Mouse (Mus musculus): Measurements from ENCODE around the gene Emilin1. TPM values are rescaled to one million over a fixed set of nuclear protein-coding genes. Genes with fewer than 3 reads are reported as not detected.

The Emilin1 gene
- polyA plus RNA-seq, 1 experiment from 2014 or later: 108 TPM

DNA sequence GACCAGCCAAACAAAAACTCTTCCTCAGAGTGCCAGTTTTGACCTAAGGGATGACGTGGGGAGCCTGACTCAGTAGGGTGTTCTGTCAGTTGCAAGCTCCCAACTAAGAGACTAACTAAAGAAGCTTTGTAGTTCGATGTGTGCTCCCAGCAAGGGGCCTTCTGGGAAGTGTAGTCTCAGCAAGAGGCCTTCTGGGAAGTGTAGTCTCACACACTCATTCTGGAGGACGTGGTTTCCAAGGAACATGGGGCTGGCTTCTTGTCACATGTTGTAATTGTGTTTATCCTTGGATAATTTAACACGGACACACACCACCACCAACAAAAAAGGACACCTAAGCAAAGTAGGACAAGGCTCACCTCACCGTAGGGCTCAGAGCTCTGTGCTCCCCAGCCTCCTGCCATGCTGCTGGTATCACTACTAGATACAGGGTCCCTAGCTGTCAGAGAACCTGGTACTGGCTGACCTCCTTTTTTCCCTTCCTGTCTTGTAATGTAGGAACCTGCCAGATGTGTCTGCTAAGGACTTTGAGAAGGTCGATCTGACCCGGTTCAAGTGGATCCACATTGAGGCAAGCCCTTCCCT is 14.8 kb downstream of the Emilin1 start:
- Histone ChIP-seq H3K9ac (ENCODE audit: low read length) (no peak overlapping the region), H3K27ac (replicated peaks in 1 of 2; ENCODE audit: control insufficient read depth in 1 of 2, insufficient read depth in 1 of 2, low read depth in 2 of 2, low read length in 2 of 2) (no peak overlapping the region), H3K4me2 (ENCODE audit: low read length) (peak overlapping the region; percentile 55), H3K4me3 (ENCODE audit: control insufficient read depth in 1 of 2, insufficient read depth in 1 of 2, low read depth in 1 of 2, low read length in 2 of 2) (no peak overlapping the region; a peak in 1 of 4 replicates), H3K27me3 (ENCODE audit: control insufficient read depth, insufficient read depth, low read length) (no peaks in the 10 kb centered on the region), H3K9me3 (ENCODE audit: control insufficient read depth, low read length) (no peaks in the 10 kb centered on the region), H3K4me1 (ENCODE audit: control insufficient read depth in 2 of 2, insufficient read depth in 2 of 2, low read length in 2 of 2) (peaks cover under 1 to 6% of the 10 kb centered on the region in 2 experiments; a peak in 2 of 4 replicates), H3K36me3 (ENCODE audit: control insufficient read depth, insufficient read depth, low read length) (no peaks in the 10 kb centered on the region)
- WGBS: 40% methylated on average over 7 of the region's 7 CpGs
- no peak for ATAC-seq (ENCODE audit: insufficient number of reproducible peaks, insufficient read depth, low FRiP score, low read depth)

DNA sequence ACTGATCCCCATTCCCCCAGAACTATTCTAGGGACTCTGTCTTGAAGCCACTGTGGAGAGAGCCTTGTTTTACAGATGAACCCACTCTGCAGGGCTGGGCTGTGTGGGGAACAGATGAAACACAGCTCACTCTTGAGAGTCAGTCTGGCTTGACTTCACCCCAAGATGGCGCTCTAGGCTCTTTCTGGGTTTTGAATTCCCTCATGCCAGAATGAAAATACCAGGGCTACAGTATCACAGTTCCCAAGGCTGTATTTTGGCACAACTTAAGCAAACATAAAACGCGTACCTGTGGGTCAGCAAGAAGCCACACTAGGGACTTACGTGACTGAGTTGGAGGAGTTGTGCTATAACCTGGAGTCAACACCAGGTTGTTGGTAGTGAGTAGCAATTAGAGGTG is 16.9 kb downstream of the Emilin1 start:
- no peak overlapping the region for H3K9ac ChIP-seq (ENCODE audit: low read length)
- no peaks in the 10 kb centered on the region for H3K36me3 ChIP-seq (ENCODE audit: control insufficient read depth, insufficient read depth, low read length)
- peaks cover 0 to 6% of the 10 kb centered on the region in 2 experiments; a peak in 2 of 4 replicates for H3K4me1 ChIP-seq (ENCODE audit: control insufficient read depth in 2 of 2, insufficient read depth in 2 of 2, low read length in 2 of 2)
- no peak overlapping the region for H3K4me3 ChIP-seq (ENCODE audit: control insufficient read depth in 1 of 2, insufficient read depth in 1 of 2, low read depth in 1 of 2, low read length in 2 of 2)
- 47% methylated on average over 4 of the region's 4 CpGs for WGBS
- no peak for ATAC-seq (ENCODE audit: insufficient number of reproducible peaks, insufficient read depth, low FRiP score, low read depth)
- H3K4me2 ChIP-seq (ENCODE audit: low read length): no peak overlapping the region
- H3K27me3 ChIP-seq (ENCODE audit: control insufficient read depth, insufficient read depth, low read length): no peaks in the 10 kb centered on the region
- no peak overlapping the region for H3K27ac ChIP-seq (replicated peaks in 1 of 2; ENCODE audit: control insufficient read depth in 1 of 2, insufficient read depth in 1 of 2, low read depth in 2 of 2, low read length in 2 of 2)
- no peaks in the 10 kb centered on the region for H3K9me3 ChIP-seq (ENCODE audit: control insufficient read depth, low read length)

DNA sequence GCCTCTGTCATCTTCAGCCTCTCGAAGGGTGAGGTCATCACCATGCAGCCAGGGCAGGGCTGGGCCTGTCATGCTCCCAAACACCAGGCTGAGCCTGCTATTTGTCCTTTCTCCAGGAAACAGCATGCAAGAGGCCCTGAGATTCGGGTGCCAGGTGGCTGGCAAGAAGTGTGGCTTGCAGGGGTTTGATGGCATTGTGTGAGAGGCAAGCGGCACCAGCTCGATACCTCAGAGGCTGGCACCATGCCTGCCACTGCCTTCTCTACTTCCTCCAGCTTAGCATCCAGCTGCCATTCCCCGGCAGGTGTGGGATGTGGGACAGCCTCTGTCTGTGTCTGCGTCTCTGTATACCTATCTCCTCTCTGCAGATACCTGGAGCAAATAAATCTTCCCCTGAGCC is 17.6 kb downstream of the Emilin1 start:
- Histone ChIP-seq H3K27me3 (ENCODE audit: control insufficient read depth, insufficient read depth, low read length) (no peaks in the 10 kb centered on the region), H3K9ac (ENCODE audit: low read length) (no peak overlapping the region), H3K4me3 (ENCODE audit: control insufficient read depth in 1 of 2, insufficient read depth in 1 of 2, low read depth in 1 of 2, low read length in 2 of 2) (no peak overlapping the region), H3K4me2 (ENCODE audit: low read length) (no peak overlapping the region), H3K36me3 (ENCODE audit: control insufficient read depth, insufficient read depth, low read length) (no peaks in the 10 kb centered on the region), H3K4me1 (ENCODE audit: control insufficient read depth in 2 of 2, insufficient read depth in 2 of 2, low read length in 2 of 2) (peaks cover 0 to 6% of the 10 kb centered on the region in 2 experiments; a peak in 2 of 4 replicates), H3K9me3 (ENCODE audit: control insufficient read depth, low read length) (no peaks in the 10 kb centered on the region), H3K27ac (replicated peaks in 1 of 2; ENCODE audit: control insufficient read depth in 1 of 2, insufficient read depth in 1 of 2, low read depth in 2 of 2, low read length in 2 of 2) (no peak overlapping the region)
- WGBS: 79% methylated on average over 6 of the region's 6 CpGs
- no peak for ATAC-seq (ENCODE audit: insufficient number of reproducible peaks, insufficient read depth, low FRiP score, low read depth)

DNA sequence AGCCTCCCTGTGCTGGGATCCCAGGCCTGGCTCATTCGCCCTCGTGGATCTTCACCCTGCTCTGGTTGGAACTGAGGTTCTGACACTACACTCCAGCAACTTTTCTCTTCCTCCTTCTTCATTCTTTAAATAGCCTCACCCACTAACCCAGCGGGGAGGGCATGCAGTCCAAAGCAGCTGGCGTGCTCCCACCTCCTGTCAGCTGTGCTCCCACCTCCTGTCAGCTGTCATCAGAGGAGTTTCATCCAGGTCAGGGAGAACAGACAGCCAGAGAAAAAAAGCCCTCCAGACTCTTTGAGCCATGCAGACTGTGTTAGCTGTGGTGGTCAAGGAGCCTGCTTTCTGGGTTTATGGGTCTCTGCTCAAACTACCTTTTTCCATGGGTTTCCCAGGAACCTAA is 18.2 kb downstream of the Emilin1 start:
- H3K9ac ChIP-seq (ENCODE audit: low read length): no peak overlapping the region
- no peak for ATAC-seq (ENCODE audit: insufficient number of reproducible peaks, insufficient read depth, low FRiP score, low read depth)

DNA sequence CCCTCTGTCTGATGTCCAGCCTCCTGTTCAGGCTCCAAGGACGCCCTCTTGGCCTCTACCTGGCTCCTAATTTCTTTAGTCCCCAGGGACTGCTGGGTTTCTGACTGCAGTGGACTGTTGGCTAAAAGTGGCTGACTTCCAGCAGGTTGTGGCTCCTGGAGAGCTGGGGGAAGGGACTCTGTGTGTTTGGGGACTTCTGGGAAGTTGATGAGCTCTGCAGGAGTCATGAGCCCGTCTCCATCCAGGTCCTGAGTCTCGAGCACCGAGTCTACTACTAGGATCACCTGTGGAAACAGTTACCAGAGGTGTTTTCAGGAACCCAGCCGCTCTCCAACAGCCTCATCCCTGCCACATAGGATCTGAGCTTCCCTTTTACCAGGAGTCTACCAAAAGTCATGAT is 20.5 kb downstream of the Emilin1 start:
- no peaks in the 10 kb centered on the region for H3K36me3 ChIP-seq (ENCODE audit: control insufficient read depth, insufficient read depth, low read length)

More for the DNA sequence above, 18.2 kb downstream of the Emilin1 start:
- H3K4me2 ChIP-seq (ENCODE audit: low read length): no peak overlapping the region
- no peaks in the 10 kb centered on the region for H3K9me3 ChIP-seq (ENCODE audit: control insufficient read depth, low read length)
- no peaks in the 10 kb centered on the region for H3K36me3 ChIP-seq (ENCODE audit: control insufficient read depth, insufficient read depth, low read length)
- peaks cover 0 to 6% of the 10 kb centered on the region in 2 experiments; a peak in 2 of 4 replicates for H3K4me1 ChIP-seq (ENCODE audit: control insufficient read depth in 2 of 2, insufficient read depth in 2 of 2, low read length in 2 of 2)
- H3K4me3 ChIP-seq (ENCODE audit: control insufficient read depth in 1 of 2, insufficient read depth in 1 of 2, low read depth in 1 of 2, low read length in 2 of 2): no peak overlapping the region
- no peaks in the 10 kb centered on the region for H3K27me3 ChIP-seq (ENCODE audit: control insufficient read depth, insufficient read depth, low read length)
- WGBS: 56% methylated on average over 4 of the region's 4 CpGs
- no peak overlapping the region for H3K27ac ChIP-seq (replicated peaks in 1 of 2; ENCODE audit: control insufficient read depth in 1 of 2, insufficient read depth in 1 of 2, low read depth in 2 of 2, low read length in 2 of 2)

DNA sequence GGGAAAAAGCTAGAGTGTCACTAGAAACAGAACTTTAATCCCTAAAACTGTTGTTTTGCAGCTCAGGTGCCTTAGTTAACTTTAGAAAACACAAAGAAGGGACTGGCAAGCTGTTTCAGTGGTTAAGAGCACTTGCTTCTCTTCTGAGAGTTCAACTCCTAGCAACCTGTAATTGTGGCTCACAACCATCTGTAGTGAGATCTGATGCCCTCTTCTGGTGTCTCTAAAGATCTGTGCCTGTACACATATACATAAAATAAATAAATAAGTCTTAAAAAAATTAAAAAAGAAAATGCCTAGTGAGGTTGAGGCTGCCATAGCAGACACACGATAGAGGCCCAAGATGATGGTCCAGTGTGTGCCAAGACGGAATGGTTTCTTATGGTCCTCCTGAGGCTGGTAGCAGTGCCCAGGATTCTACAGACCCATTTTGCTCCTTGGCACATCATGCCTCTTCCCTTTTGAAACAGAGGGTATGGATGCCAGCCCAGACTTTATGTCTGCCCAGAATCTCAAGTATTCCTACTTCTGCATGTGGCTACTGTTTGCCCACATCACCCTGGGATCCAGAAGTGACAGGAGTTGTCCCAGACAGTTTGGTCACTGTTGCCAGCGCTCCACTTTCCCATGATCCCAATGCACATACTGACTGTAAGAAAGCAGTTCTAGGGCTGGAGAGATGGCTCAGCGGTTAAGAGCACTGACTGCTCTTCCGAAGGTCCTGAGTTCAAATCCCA is 21.7 kb downstream of the Emilin1 start:
- no peaks in the 10 kb centered on the region for H3K9me3 ChIP-seq (ENCODE audit: control insufficient read depth, low read length)
- no peaks in the 10 kb centered on the region for H3K27me3 ChIP-seq (ENCODE audit: control insufficient read depth, insufficient read depth, low read length)
- no peak for ATAC-seq (ENCODE audit: insufficient number of reproducible peaks, insufficient read depth, low FRiP score, low read depth)
- H3K4me2 ChIP-seq (ENCODE audit: low read length): no peak overlapping the region
- no peaks in the 10 kb centered on the region for H3K36me3 ChIP-seq (ENCODE audit: control insufficient read depth, insufficient read depth, low read length)
- WGBS: 92% methylated on average over 5 of the region's 5 CpGs
- peaks cover 0 to 6% of the 10 kb centered on the region in 2 experiments; a peak in 2 of 4 replicates for H3K4me1 ChIP-seq (ENCODE audit: control insufficient read depth in 2 of 2, insufficient read depth in 2 of 2, low read length in 2 of 2)
- no peak overlapping the region for H3K9ac ChIP-seq (ENCODE audit: low read length)
- no peak overlapping the region for H3K27ac ChIP-seq (replicated peaks in 1 of 2; ENCODE audit: control insufficient read depth in 1 of 2, insufficient read depth in 1 of 2, low read depth in 2 of 2, low read length in 2 of 2)
- no peak overlapping the region for H3K4me3 ChIP-seq (ENCODE audit: control insufficient read depth in 1 of 2, insufficient read depth in 1 of 2, low read depth in 1 of 2, low read length in 2 of 2)

More for the DNA sequence above, 20.5 kb downstream of the Emilin1 start:
- ATAC-seq (ENCODE audit: insufficient number of reproducible peaks, insufficient read depth, low FRiP score, low read depth): no peak
- Histone ChIP-seq H3K4me2 (ENCODE audit: low read length) (no peak overlapping the region), H3K27me3 (ENCODE audit: control insufficient read depth, insufficient read depth, low read length) (no peaks in the 10 kb centered on the region), H3K9me3 (ENCODE audit: control insufficient read depth, low read length) (no peaks in the 10 kb centered on the region), H3K27ac (replicated peaks in 1 of 2; ENCODE audit: control insufficient read depth in 1 of 2, insufficient read depth in 1 of 2, low read depth in 2 of 2, low read length in 2 of 2) (no peak overlapping the region), H3K4me1 (ENCODE audit: control insufficient read depth in 2 of 2, insufficient read depth in 2 of 2, low read length in 2 of 2) (peaks cover 0 to 6% of the 10 kb centered on the region in 2 experiments; a peak in 2 of 4 replicates), H3K4me3 (ENCODE audit: control insufficient read depth in 1 of 2, insufficient read depth in 1 of 2, low read depth in 1 of 2, low read length in 2 of 2) (no peak overlapping the region), H3K9ac (ENCODE audit: low read length) (no peak overlapping the region)
- WGBS: 59% methylated on average over 5 of the region's 5 CpGs

DNA sequence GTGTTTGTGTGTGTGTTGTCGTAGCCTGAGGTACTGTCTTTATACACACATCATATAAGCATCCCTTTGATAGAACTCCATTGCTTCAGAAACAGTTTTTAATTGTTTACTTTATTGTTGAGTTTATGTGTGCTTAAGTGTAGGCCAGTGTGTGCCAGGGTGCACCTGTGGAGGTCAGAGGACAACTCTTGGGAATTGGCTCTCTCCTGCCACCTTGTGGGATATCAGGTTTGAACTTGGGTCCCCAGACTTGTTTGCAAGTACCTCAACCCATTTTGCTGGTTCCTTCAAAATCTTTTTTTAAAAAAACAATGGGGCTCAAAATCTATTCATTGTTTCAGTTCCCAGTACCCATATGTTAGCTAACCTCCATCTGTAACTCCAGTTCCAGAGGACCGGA is 29.8 kb downstream of the Emilin1 start:
- Histone ChIP-seq H3K4me1 (ENCODE audit: control insufficient read depth in 2 of 2, insufficient read depth in 2 of 2, low read length in 2 of 2) (no peaks in the 10 kb centered on the region; a peak in 1 of 4 replicates), H3K36me3 (ENCODE audit: control insufficient read depth, insufficient read depth, low read length) (no peaks in the 10 kb centered on the region), H3K9ac (ENCODE audit: low read length) (no peak overlapping the region), H3K9me3 (ENCODE audit: control insufficient read depth, low read length) (no peaks in the 10 kb centered on the region), H3K4me3 (ENCODE audit: control insufficient read depth in 1 of 2, insufficient read depth in 1 of 2, low read depth in 1 of 2, low read length in 2 of 2) (no peak overlapping the region), H3K27me3 (ENCODE audit: control insufficient read depth, insufficient read depth, low read length) (peaks cover 12% of the 10 kb centered on the region), H3K27ac (replicated peaks in 1 of 2; ENCODE audit: control insufficient read depth in 1 of 2, insufficient read depth in 1 of 2, low read depth in 2 of 2, low read length in 2 of 2) (no peak overlapping the region), H3K4me2 (ENCODE audit: low read length) (no peak overlapping the region)
- 90% methylated on average over 2 of the region's 2 CpGs for WGBS
- ATAC-seq (ENCODE audit: insufficient number of reproducible peaks, insufficient read depth, low FRiP score, low read depth): no peak
